Mouse (Mus musculus) embryonic fibroblast, embryonic 13.5 days (primary cell): ENCODE data around the gene Pign. TPM values are rescaled to one million over a fixed set of nuclear protein-coding genes. Genes with fewer than 3 reads are reported as not detected.

Experiments used
- H3K27ac ChIP-seq: 2 replicates; pipeline ENCODE4 v1.5.1; 2012; ENCODE audit warnings: low read length, control low read depth, inconsistent platforms; ENCODE audit not compliant: insufficient read depth
- H3K4me1 ChIP-seq: 2 replicates; pipeline ENCODE4 v1.6.1; 2011; ENCODE audit warnings: low read length; ENCODE audit not compliant: control insufficient read depth, insufficient read depth
- H3K4me3 ChIP-seq: 2 replicates; pipeline ENCODE4 v1.5.1; 2011; ENCODE audit warnings: mild to moderate bottlenecking, control low read depth, low read length; ENCODE audit not compliant: insufficient read depth
- CTCF ChIP-seq: IDR thresholded peaks from 2 replicates; pipeline ENCODE4 v1.5.1; 2011; ENCODE audit warnings: mild to moderate bottlenecking, control low read depth, low read length, moderate library complexity, borderline replicate concordance; ENCODE audit not compliant: insufficient read depth
- POLR2A ChIP-seq: IDR thresholded peaks from 2 replicates; pipeline ENCODE4 v1.6.1; 2011; ENCODE audit warnings: low read depth, mild to moderate bottlenecking, control low read depth, low read length, moderate library complexity
- polyA plus RNA-seq: library from polyadenylated mRNA; stranded (reverse); fragments of >200 nt; gene quantifications from 2 replicates; pipeline ENCODE4 v1.2.4, GENCODE M21; 2011; ENCODE audit warnings: low read depth; ENCODE audit not compliant: missing spikeins, insufficient read length

Gene Pign
- polyA plus RNA-seq, 1 experiment = 53.2 TPM

DNA sequence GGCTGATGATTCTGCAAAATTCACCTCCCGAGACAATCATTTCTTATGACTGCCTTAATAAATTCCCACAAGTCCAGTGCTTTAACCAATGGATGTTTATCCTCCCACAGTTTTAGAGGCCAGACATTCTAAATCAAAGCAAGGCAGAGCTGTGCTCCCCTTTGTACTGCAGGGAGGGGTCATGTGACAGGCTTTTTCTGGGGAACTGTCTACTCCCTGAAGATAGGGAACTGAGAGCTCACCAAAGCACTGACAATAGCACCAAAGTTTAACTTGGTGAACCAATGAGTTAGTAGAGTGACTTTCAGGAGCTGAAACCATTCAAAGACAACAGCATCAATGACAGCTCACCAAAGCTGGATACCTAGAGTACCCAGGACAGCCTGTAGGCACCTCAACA is 156.4 kb downstream of the Pign start:
- no peak overlapping the region for H3K4me3 ChIP-seq
- H3K4me1 ChIP-seq = no peaks in the 10 kb centered on the region
- H3K27ac ChIP-seq = no peak overlapping the region
- TF ChIP-seq POLR2A (no peak), CTCF (no peak)

DNA sequence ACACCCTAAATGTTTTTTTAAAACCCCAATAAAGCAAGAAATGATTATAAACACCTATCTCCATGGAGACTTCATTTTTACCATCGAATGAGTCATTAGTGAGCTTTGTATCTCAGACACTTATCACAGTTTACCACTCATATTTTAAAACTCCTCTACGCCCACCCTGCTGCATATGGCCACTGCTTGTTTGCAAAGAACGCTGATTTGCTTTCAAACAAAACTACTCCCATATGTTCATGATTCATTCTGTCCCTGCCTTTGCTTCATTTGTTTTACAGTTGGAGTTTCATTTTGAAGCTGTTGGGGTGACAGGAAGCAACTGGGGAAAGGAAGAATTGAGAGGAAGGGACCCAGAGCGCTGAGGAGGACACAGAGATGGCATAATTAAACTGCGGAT is 170.9 kb downstream of the Pign start:
- no peaks in the 10 kb centered on the region for H3K4me1 ChIP-seq
- 0 out of 2 replicates have a peak overlapping the region, but pooled peaks have one; percentile 18 for H3K27ac ChIP-seq
- H3K4me3 ChIP-seq = no peak overlapping the region
- TF ChIP-seq CTCF (no peak), POLR2A (no peak)

DNA sequence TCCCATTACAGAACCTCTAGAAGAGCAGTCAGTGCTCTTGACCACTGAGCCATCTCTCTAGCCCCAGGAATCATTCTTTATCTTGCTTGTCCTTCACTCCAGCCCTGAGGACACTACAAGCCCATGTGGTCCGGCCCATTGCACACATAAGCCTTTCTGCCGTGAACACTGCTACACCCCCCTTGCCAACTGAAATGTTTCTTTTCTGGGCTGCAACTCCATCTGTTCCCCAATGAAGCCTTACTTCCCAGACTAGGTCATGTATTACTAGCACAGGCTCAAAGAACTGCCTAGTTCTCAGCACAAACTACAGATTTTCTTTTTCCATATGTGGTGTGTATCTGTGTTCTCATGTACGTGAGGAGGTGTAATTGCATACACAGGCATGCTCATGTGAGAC is 174.0 kb downstream of the Pign start:
- Histone ChIP-seq H3K27ac (no peak overlapping the region), H3K4me3 (no peak overlapping the region), H3K4me1 (no peaks in the 10 kb centered on the region)
- TF ChIP-seq CTCF (no peak), POLR2A (no peak)

DNA sequence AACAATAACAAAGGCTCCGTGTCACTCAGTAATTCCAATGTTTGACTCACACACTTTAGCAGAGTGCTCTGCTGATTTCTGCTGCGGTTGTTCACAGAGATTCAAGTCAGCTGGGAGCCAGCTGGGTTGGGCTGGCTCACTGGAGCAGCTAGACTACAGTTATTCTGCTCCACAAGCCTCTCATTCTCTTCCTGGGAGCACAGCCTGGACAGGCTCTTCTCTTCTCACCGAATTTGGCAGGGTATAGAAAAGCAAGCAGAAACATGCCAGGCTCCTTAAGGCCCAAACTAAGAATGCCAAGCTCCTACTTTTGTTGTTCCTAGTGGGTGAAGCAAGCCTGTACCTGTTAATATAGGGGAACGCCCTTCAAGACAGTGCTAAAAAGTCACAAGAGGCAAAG is 176.4 kb downstream of the Pign start:
- Histone ChIP-seq H3K4me3 (no peak overlapping the region), H3K4me1 (no peaks in the 10 kb centered on the region), H3K27ac (no peak overlapping the region)
- TF ChIP-seq POLR2A (no peak), CTCF (no peak)

Other genes with a start within 250 kb of the Pign start
- gene Relch, start 184 bp upstream of the Pign start, polyA plus RNA-seq = 40.4 and 45.4 TPM in 2 replicates
- 13.9 and 15.1 TPM in 2 replicates for gene Tnfrsf11a, start 117.0 kb upstream of the Pign start, polyA plus RNA-seq